Comparison of ENCODE assay signal across 13 mouse cellular contexts in genomic region chr7:135389039-135389438, GRCm38 (mm10). TPM values are rescaled to one million over a fixed set of nuclear protein-coding genes. Genes with fewer than 3 reads are reported as not detected.
DNase-seq lines count a peak whose midpoint lies in the region; ATAC-seq and TF ChIP-seq lines count a peak whose summit lies in the region.
"Had no signal": no experiment of that assay in that cellular context is flagged by ENCODE, and none has a peak within 500 bp of the region (broad histone marks: within the 10 kb centered on the region; RNA-seq: fewer than 3 reads in every experiment).

No protein-coding gene starts in this region.

- no peak overlapping the region for H3K9ac ChIP-seq in kidney, postnatal 0 days (ENCODE audit: low read depth, low read length)
- no peak overlapping the region for H3K9ac ChIP-seq in kidney, embryonic 14.5 days (ENCODE audit: low read depth, low read length)
- H3K9ac ChIP-seq in CH12.LX (ENCODE audit: insufficient read depth, low read depth) = no peak overlapping the region

- no peaks in the 10 kb centered on the region for H3K27me3 ChIP-seq in kidney, postnatal 0 days (ENCODE audit: insufficient read depth, low read length)
- no peaks in the 10 kb centered on the region for H3K27me3 ChIP-seq in kidney, embryonic 14.5 days (ENCODE audit: control insufficient read depth, insufficient read depth, low read length)
- peaks cover 62% of the 10 kb centered on the region for H3K27me3 ChIP-seq in CH12.LX (replicated peaks)

- TF ChIP-seq CTCF in kidney, postnatal 0 days (IDR thresholded peaks at IDR 0.05; ENCODE audit: low read depth) = peak; percentile 64
- peak; percentile 43 to 67; a peak in 3 of 4 replicates for TF ChIP-seq CTCF in CH12.LX (conservative IDR thresholded peaks at IDR 0.05 in 1 of 2, IDR thresholded peaks at IDR 0.05 in 1 of 2; ENCODE audit: low read depth in 2 of 2, low read length in 2 of 2)

- no peaks in the 10 kb centered on the region for H3K9me3 ChIP-seq in kidney, postnatal 0 days (replicated peaks; ENCODE audit: low read length)
- H3K9me3 ChIP-seq in kidney, embryonic 14.5 days (ENCODE audit: control insufficient read depth, low read length) = no peaks in the 10 kb centered on the region
- H3K9me3 ChIP-seq in CH12.LX (replicated peaks; ENCODE audit: low read length) = no peaks in the 10 kb centered on the region

- ATAC-seq in kidney, postnatal 0 days (replicated peaks; ENCODE audit: low FRiP score, low read depth) = no peak
- no peak for ATAC-seq in kidney, embryonic 14.5 days (ENCODE audit: low FRiP score, low TSS enrichment)
- ATAC-seq: inflammation-experienced regulatory T-cells, adult 6 months had no signal

- no peak overlapping the region for H3K27ac ChIP-seq in kidney, postnatal 0 days
- H3K27ac ChIP-seq in kidney, embryonic 14.5 days (ENCODE audit: low read depth, low read length) = no peak overlapping the region
- no peak overlapping the region for H3K27ac ChIP-seq in CH12.LX (ENCODE audit: insufficient read depth, low read depth)

- no peak overlapping the region for H3K4me2 ChIP-seq in kidney, postnatal 0 days (ENCODE audit: low read length)
- no peak overlapping the region for H3K4me2 ChIP-seq in kidney, embryonic 14.5 days (replicated peaks; ENCODE audit: low read depth, low read length)
- H3K4me2 ChIP-seq in CH12.LX (ENCODE audit: insufficient read depth, low read depth, poor library complexity, severe bottlenecking) = no peak overlapping the region

- no peaks in the 10 kb centered on the region for H3K4me1 ChIP-seq in kidney, postnatal 0 days (replicated peaks; ENCODE audit: insufficient read depth, low read length)
- no peaks in the 10 kb centered on the region for H3K4me1 ChIP-seq in kidney, embryonic 14.5 days (ENCODE audit: control insufficient read depth, insufficient read depth, low read length)
- H3K4me1 ChIP-seq in CH12.LX (ENCODE audit: control insufficient read depth in 1 of 2, insufficient read depth in 2 of 2) = no peaks in the 10 kb centered on the region

- H3K4me3 ChIP-seq in kidney, postnatal 0 days (replicated peaks; ENCODE audit: low read depth, low read length) = no peak overlapping the region
- no peak overlapping the region for H3K4me3 ChIP-seq in kidney, embryonic 14.5 days (ENCODE audit: low read length)
- no peak overlapping the region for H3K4me3 ChIP-seq in CH12.LX (replicated peaks in 1 of 3; ENCODE audit: low read depth in 2 of 3, low read length in 2 of 3, poor library complexity in 1 of 3)
- H3K4me3 ChIP-seq: erythroblast, embryonic 14.5 days had no signal

- 56% methylated on average over 3 of the region's 3 CpGs for WGBS in kidney, postnatal 0 days
- whole genome bisulfite sequencing in kidney, embryonic 14.5 days = 75% methylated on average over 3 of the region's 3 CpGs

- no peaks in the 10 kb centered on the region for H3K79me2 ChIP-seq in CH12.LX (replicated peaks; ENCODE audit: control insufficient read depth, extremely low read depth, insufficient read depth, poor library complexity, severe bottlenecking)

- in situ Hi-C loops in CH12.LX (cut with MboI; ENCODE audit: low pct_ligation_motif_present, low pct_unique_long_range_greater_than_20kb, low sequenced_read_pairs) = loop anchor here (25.0 kb wide), 1 partner anchor 248 kb away; no protein-coding TSS in a partner anchor

- TF ChIP-seq POLR2A in CH12.LX (IDR thresholded peaks at IDR 0.05; ENCODE audit: low read depth, low read length) = no peak

- DNase-seq in embryo, embryonic 10.5 days (ENCODE audit: low spot score) = peak; percentile 54
- no peak for DNase-seq in embryo, embryonic 11 days
- no peak for DNase-seq in kidney, postnatal 0 days (ENCODE audit: low spot score)
- DNase-seq in CH12.LX (ENCODE audit: extremely low read depth) (peak; percentile 41), ZHBTc4 (ENCODE audit: low read depth, low spot score) (peak; percentile 44)
- DNase-seq in thymus, postnatal 25 days = no peak
- no peak for DNase-seq in c-Kit-positive CD71-positive TER-119-positive erythroid progenitor cells, embryonic 14.5 days (ENCODE audit: low spot score)
- DNase-seq: gastrocnemius, postnatal 14 days; thymus, adult 18-20 months had no signal

- TF ChIP-seq RAD21 in CH12.LX (IDR thresholded peaks at IDR 0.05; ENCODE audit: low read depth, low read length) = peak; percentile 47

- TF ChIP-seq EP300 in CH12.LX (IDR thresholded peaks at IDR 0.05; ENCODE audit: low read length) = no peak

- H3K36me3 ChIP-seq in kidney, postnatal 0 days (ENCODE audit: insufficient read depth, low read length) = no peaks in the 10 kb centered on the region
- no peaks in the 10 kb centered on the region for H3K36me3 ChIP-seq in kidney, embryonic 14.5 days (ENCODE audit: control insufficient read depth, insufficient read depth, low read length)
- H3K36me3 ChIP-seq in CH12.LX (replicated peaks in 1 of 2; ENCODE audit: control insufficient read depth in 1 of 2, insufficient read depth in 1 of 2, low read length in 1 of 2) = no peaks in the 10 kb centered on the region

- dilution Hi-C loops in CH12.LX (cut with MboI; ENCODE audit: extremely low pct_ligation_motif_present, extremely low pct_unique_long_range_greater_than_20kb, low sequenced_read_pairs) = no loop called here

TF ChIP-seq in CH12.LX, 34 proteins besides CTCF, POLR2A, EP300 and RAD21:
- TF ChIP-seq ZMIZ1 (IDR thresholded peaks at IDR 0.05; ENCODE audit: low read depth, low read length) (no peak), SMC3 (IDR thresholded peaks at IDR 0.05; ENCODE audit: low read depth, low read length) (peak; percentile 37), GABPA (IDR thresholded peaks at IDR 0.05; ENCODE audit: insufficient replicate concordance, low read depth, low read length) (no peak)

RNA-seq across cellular contexts. Expression of gene Foxi2, which starts 21.1 kb away (rescaled TPM):
- not detected in 2 replicates for polyA plus RNA-seq in kidney, postnatal 0 days (2015; fragmentation: Nextera tagmentation; extraction: Ambion mirVana)
- not detected in 2 replicates for polyA plus RNA-seq in kidney, embryonic 14.5 days (2014; fragmentation: Nextera tagmentation; extraction: Ambion mirVana)
- total RNA-seq in CH12.LX (2012; rRNA removed) (not detected in 2 replicates), CH12.LX (2014; rRNA removed) (not detected in 2 replicates)
- polyA plus RNA-seq in CH12.LX (2012; ENCODE audit: insufficient read length, low read depth) = not detected in 2 replicates
- total RNA-seq: gastrocnemius, postnatal 14 days had no signal
- polyA plus RNA-seq: erythroblast, embryonic 14.5 days; inflammation-experienced regulatory T-cells, adult 6 months; lung, embryonic 16.5 days had no signal

Comparison
In these comparisons a context has a peak if more than half of its experiments do, and no peak if none do; other contexts are left out.
1. DNase-seq: peak in embryo, embryonic 10.5 days (single experiment), CH12.LX (single experiment) and ZHBTc4 (single experiment); none in embryo, embryonic 11 days (single experiment), kidney, postnatal 0 days (single experiment), thymus, postnatal 25 days (single experiment) and c-Kit-positive CD71-positive TER-119-positive erythroid progenitor cells, embryonic 14.5 days (single experiment).